Mouse (Mus musculus) heart, embryonic 14.5 days (tissue): ENCODE measurements around the gene Nt5e. TPM values are rescaled to one million over a fixed set of nuclear protein-coding genes. Genes with fewer than 3 reads are reported as not detected.

Experiments
- ATAC-seq: fragments of 200-750 bp; cut with Nextera tagmentation; 2 replicates; pipeline ENCODE4 v1.8.0; 2017; ENCODE audit warnings: low read depth, moderate TSS enrichment; ENCODE audit not compliant: insufficient number of reproducible peaks, insufficient read depth, low FRiP score
- H3K27ac ChIP-seq, 2 experiments: fragments of 200-500 bp in 1 of 2; fragments of 300-500 bp in 1 of 2; sonication (generic) in 1 of 2; replicated peaks in 1 of 2; 2 replicates each; pipeline ENCODE4 v1.5.1; 2012 to 2014; ENCODE audit warnings: low read depth in 2 of 2, low read length in 2 of 2, control low read depth in 1 of 2, mild to moderate bottlenecking in 1 of 2, mixed read lengths in 1 of 2; ENCODE audit not compliant: control insufficient read depth in 1 of 2, insufficient read depth in 1 of 2
- H3K27me3 ChIP-seq: fragments of 300-500 bp; sonication (generic); 2 replicates; pipeline ENCODE4 v1.6.1; 2014; ENCODE audit warnings: mild to moderate bottlenecking, low read length, control low read depth; ENCODE audit not compliant: control insufficient read depth, insufficient read depth
- H3K36me3 ChIP-seq: fragments of 300-500 bp; sonication (generic); 2 replicates; pipeline ENCODE4 v1.6.1; 2014; ENCODE audit warnings: mild to moderate bottlenecking, control low read depth, low read length, mixed read lengths; ENCODE audit not compliant: control insufficient read depth, insufficient read depth
- H3K4me1 ChIP-seq, 2 experiments: fragments of 200-500 bp in 1 of 2; fragments of 300-500 bp in 1 of 2; sonication (generic) in 1 of 2; 2 replicates each; pipeline ENCODE4 v1.6.1; 2012 to 2014; ENCODE audit warnings: low read length in 2 of 2, control low read depth in 1 of 2, mixed read lengths in 1 of 2; ENCODE audit not compliant: control insufficient read depth in 2 of 2, insufficient read depth in 2 of 2
- H3K4me2 ChIP-seq: fragments of 300-500 bp; sonication (generic); 2 replicates; pipeline ENCODE4 v1.6.1; 2014; ENCODE audit warnings: mild to moderate bottlenecking, low read length
- H3K4me3 ChIP-seq, 2 experiments: fragments of 200-500 bp in 1 of 2; fragments of 300-500 bp in 1 of 2; sonication (generic) in 1 of 2; 2 replicates each; pipeline ENCODE4 v1.5.1; 2012 to 2014; ENCODE audit warnings: low read length in 2 of 2, mild to moderate bottlenecking in 2 of 2, control low read depth in 1 of 2, low read depth in 1 of 2, moderate library complexity in 1 of 2; ENCODE audit not compliant: control insufficient read depth in 1 of 2, insufficient read depth in 1 of 2
- H3K9ac ChIP-seq: fragments of 300-500 bp; sonication (generic); 2 replicates; pipeline ENCODE4 v1.6.1; 2014; ENCODE audit warnings: mild to moderate bottlenecking, low read length
- H3K9me3 ChIP-seq: fragments of 300-500 bp; sonication (generic); 2 replicates; pipeline ENCODE4 v1.6.1; 2016; ENCODE audit warnings: low read length, control low read depth; ENCODE audit not compliant: control insufficient read depth
- WGBS: fragments of 180-500 bp; shearing (Covaris S2); extraction: QIAGEN DNeasy Blood & Tissue Kit; methylation state at CpG from one replicate; pipeline ENCODE4 v1.1.7; 2014; 5-methylcytosine and 5-hydroxymethylcytosine counted together
- polyA plus RNA-seq: library from polyadenylated mRNA; unstranded; fragments of >200 nt; fragmentation: Nextera tagmentation; extraction: Ambion mirVana; gene quantifications from 2 replicates; pipeline ENCODE4 v1.2.1, GENCODE M21; 2014

Gene Nt5e
- polyA plus RNA-seq, 1 experiment from 2014 or later, result 5.6 TPM

DNA sequence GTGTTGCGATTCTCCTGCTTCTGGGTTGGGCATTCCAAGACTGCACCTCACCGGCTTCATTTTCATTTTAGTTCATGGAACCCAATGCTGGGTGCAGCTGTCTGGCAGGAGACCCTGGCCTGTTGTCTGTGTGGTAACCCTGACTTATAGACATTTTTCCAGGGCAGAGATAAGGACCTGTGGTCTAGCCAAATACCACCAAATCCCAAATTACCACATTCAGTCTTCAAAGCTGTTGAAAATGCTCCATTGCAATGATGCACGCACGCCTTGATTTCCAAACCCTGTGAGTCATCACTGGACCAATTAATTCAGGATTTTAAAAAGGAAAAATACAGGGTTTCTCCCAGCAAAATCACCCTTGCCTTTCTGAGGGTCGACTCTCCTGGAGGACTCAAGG lies 41.5 kb downstream of the Nt5e start:
- H3K4me2 ChIP-seq, result no peak overlapping the region
- H3K4me3 ChIP-seq, result no peak overlapping the region
- no peaks in the 10 kb centered on the region for H3K4me1 ChIP-seq
- H3K27ac ChIP-seq, result no peak overlapping the region
- ATAC-seq, result no peak
- no peaks in the 10 kb centered on the region for H3K9me3 ChIP-seq
- peaks cover 41% of the 10 kb centered on the region for H3K36me3 ChIP-seq
- H3K9ac ChIP-seq, result no peak overlapping the region
- no peaks in the 10 kb centered on the region for H3K27me3 ChIP-seq
- WGBS, result 87% methylated on average over 5 of the region's 5 CpGs

DNA sequence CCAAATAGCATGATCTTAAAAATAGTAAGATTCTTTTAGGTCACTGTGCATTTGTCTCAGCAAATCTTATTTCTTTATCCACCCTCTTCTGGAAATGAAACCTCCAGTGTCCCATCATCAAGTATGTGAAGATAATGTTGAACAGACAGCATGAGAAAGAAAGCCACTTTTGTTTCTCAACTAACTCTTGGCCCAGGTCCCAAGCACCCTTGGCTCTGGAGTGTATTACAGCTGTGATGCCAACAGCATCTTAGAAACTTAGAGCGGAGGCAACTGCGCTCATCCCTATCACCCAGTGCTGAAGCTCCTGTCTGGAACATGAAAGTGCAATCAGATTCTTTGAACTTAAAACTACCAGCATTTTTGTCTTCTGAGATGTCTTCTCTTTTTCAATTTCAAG lies 42.7 kb downstream of the Nt5e start:
- Histone ChIP-seq H3K36me3 (peaks cover 34% of the 10 kb centered on the region), H3K4me3 (no peak overlapping the region), H3K4me2 (no peak overlapping the region), H3K27me3 (no peaks in the 10 kb centered on the region), H3K4me1 (no peaks in the 10 kb centered on the region), H3K9me3 (no peaks in the 10 kb centered on the region), H3K9ac (no peak overlapping the region), H3K27ac (no peak overlapping the region)
- 68% methylated on average over 2 of the region's 2 CpGs for WGBS
- ATAC-seq, result no peak

DNA sequence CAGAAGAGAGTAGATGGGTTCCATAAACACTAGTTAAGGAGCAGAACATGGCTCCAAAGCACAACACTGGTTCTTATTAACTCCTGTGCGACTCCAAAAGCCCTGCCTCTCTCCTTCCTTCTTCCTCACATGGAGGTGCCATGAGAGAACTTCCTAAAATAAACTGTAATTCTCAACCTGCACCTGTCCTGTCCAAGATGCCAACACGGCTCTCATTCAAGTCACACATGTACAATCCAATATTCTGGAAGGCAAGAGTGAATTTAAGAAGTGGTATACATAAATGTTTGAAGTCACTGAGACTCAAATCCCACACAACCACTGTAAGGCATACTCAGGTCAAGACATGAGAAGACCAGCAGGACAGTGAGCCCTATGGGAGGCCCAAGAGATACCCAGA lies 44.2 kb downstream of the Nt5e start:
- Histone ChIP-seq H3K27me3 (no peaks in the 10 kb centered on the region), H3K36me3 (peaks cover 31% of the 10 kb centered on the region), H3K4me2 (no peak overlapping the region), H3K4me3 (no peak overlapping the region), H3K4me1 (no peaks in the 10 kb centered on the region), H3K9me3 (no peaks in the 10 kb centered on the region), H3K9ac (no peak overlapping the region), H3K27ac (no peak overlapping the region)
- WGBS, result 93% methylated on average over 2 of the region's 2 CpGs
- no peak for ATAC-seq

DNA sequence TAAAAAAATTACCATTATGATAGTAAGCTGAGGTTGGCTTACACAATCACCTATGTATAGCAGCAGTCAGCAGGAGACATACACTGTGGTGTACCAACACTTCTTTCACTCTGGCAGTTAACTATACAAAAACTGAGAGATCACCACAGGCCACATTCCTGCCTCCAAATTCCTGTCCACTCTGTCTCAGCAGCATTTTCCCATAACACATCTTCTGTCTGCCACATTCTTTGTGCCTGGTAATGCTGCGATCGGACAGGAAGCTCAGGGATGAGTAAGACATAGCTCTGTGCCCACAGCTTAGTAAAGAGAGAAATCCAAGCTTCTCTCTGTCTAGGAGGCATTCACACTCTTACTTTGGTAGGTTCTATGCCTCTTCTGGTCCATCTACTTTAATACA lies 46.0 kb downstream of the Nt5e start:
- Histone ChIP-seq H3K4me2 (no peak overlapping the region), H3K4me1 (no peaks in the 10 kb centered on the region), H3K9ac (no peak overlapping the region), H3K36me3 (peaks cover 41% of the 10 kb centered on the region), H3K4me3 (no peak overlapping the region), H3K27me3 (no peaks in the 10 kb centered on the region), H3K27ac (no peak overlapping the region), H3K9me3 (no peaks in the 10 kb centered on the region)
- 46% methylated on average over 2 of the region's 2 CpGs for WGBS
- no peak for ATAC-seq

DNA sequence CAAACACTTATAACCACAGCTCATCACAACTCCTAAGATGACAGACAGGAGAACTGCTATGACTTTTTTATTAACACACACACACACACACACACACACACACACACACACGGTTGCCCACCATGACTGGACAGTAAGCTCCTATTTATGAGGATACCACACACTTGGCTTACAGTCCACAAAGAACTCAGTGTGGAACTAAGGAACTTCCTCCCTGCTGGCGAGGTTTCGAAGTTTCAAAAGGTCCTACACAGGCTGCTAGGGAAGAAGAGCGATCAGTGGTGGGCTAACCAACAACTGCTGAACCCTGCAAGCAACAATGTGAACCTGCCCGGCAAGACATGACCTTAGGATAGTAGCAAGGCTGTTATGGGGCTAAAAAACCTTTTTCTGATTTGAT lies 50.5 kb downstream of the Nt5e start:
- no peak overlapping the region for H3K9ac ChIP-seq
- no peaks in the 10 kb centered on the region for H3K9me3 ChIP-seq
- ATAC-seq, result no peak
- H3K4me3 ChIP-seq, result no peak overlapping the region
- no peaks in the 10 kb centered on the region for H3K27me3 ChIP-seq
- 90% methylated on average over 5 of the region's 5 CpGs for WGBS
- no peaks in the 10 kb centered on the region for H3K4me1 ChIP-seq
- H3K27ac ChIP-seq, result no peak overlapping the region
- peaks cover 56% of the 10 kb centered on the region for H3K36me3 ChIP-seq
- H3K4me2 ChIP-seq, result no peak overlapping the region

DNA sequence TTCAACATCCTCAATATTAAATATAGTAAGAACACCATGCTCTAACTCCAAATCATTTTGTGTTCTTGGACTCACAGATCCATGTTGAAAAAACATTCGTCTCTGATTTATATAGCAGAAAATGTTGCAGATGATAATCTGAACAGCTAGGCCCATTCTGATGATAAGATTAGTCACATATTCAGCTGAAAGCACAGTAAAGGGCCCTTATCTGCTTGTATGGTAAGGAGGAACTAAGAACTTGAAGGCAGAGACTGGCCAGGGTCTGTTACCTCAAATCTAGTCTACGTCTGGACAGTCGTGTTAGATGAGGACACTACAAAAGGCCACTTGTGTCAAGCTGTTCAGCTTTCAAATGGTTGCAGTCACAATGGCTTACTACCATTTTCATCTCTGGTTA lies 52.1 kb downstream of the Nt5e start:
- no peak for ATAC-seq
- H3K4me1 ChIP-seq, result no peaks in the 10 kb centered on the region
- no peak overlapping the region for H3K27ac ChIP-seq
- no peak overlapping the region for H3K4me2 ChIP-seq
- no peak overlapping the region for H3K9ac ChIP-seq
- no peaks in the 10 kb centered on the region for H3K9me3 ChIP-seq
- no peak overlapping the region for H3K4me3 ChIP-seq
- 71% methylated on average over 3 of the region's 3 CpGs for WGBS
- peaks cover 67% of the 10 kb centered on the region for H3K36me3 ChIP-seq
- H3K27me3 ChIP-seq, result no peaks in the 10 kb centered on the region

DNA sequence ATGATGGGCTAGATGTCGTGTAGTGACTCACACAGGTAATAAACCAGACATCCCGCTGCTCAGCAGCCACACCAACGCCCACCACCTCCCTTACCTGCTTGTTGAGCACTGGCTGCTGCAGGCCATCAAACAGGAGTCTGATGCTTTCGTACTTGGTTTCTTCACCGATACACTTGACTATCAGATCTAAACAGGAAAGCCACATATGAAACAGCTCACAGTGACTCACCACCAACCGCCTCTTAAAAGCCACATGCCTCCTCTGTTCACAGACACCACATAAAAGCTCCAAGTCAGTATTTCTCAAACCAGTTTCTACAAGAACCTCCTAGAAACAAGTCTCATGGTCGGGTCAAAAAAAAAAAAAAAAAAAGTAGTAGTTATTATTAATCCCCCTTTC lies 53.1 kb downstream of the Nt5e start:
- Histone ChIP-seq H3K9ac (no peak overlapping the region), H3K36me3 (peaks cover 68% of the 10 kb centered on the region), H3K4me1 (no peaks in the 10 kb centered on the region), H3K4me3 (no peak overlapping the region), H3K9me3 (no peaks in the 10 kb centered on the region), H3K27me3 (no peaks in the 10 kb centered on the region), H3K4me2 (no peak overlapping the region), H3K27ac (no peak overlapping the region)
- WGBS, result 76% methylated on average over 7 of the region's 7 CpGs
- no peak for ATAC-seq

DNA sequence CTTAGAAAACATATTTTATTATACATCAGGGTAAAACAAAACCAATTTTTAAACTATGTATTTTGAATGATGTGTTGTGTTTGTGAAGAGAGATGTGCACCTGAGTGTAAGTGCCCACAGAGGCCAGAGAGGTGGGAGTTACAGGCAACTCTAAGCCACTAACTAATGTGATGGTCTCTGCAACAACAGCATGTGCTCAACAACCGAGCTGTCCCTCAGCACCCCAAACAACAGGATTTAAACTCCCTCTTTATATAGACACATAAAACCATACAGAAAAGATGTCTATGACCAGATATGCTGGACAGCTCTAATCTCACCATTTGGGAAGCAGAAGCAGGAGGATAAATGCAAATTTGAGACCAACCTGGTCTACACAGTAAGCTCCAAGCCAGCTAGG lies 53.5 kb downstream of the Nt5e start:
- no peak overlapping the region for H3K4me3 ChIP-seq
- H3K4me2 ChIP-seq, result no peak overlapping the region
- H3K9me3 ChIP-seq, result no peaks in the 10 kb centered on the region
- H3K9ac ChIP-seq, result no peak overlapping the region
- WGBS, result 70% methylated on average over 1 of the region's 1 CpGs
- no peak overlapping the region for H3K27ac ChIP-seq
- no peaks in the 10 kb centered on the region for H3K27me3 ChIP-seq
- ATAC-seq, result no peak
- H3K36me3 ChIP-seq, result peaks cover 72% of the 10 kb centered on the region
- no peaks in the 10 kb centered on the region for H3K4me1 ChIP-seq
